Mouse (Mus musculus): ENCODE data around the gene Zbtb16.

GRCm38 (mm10) chr9:48834541-48835411 lies 1.2 kb downstream of the Zbtb16 start:
- TF ChIP-seq CTCF (conservative IDR thresholded peaks at IDR 0.05; ENCODE audit: low read length) (no peak), POU5F1 (IDR thresholded peaks at IDR 0.05; ENCODE audit: borderline replicate concordance, low read length) (no peak)
